Comparison of ENCODE assay signal across 8 mouse cellular contexts in genomic region chr11:76410826-76411225, GRCm38 (mm10). TPM values are rescaled to one million over a fixed set of nuclear protein-coding genes. Genes with fewer than 3 reads are reported as not detected.
DNase-seq lines count a peak whose midpoint lies in the region; ATAC-seq lines count a peak whose summit lies in the region.

No protein-coding gene starts in this region.

- no peak for ATAC-seq in forebrain, embryonic 14.5 days
- no peak for ATAC-seq in forebrain, embryonic 16.5 days

- peaks cover 28% of the 10 kb centered on the region for H3K36me3 ChIP-seq in forebrain, embryonic 14.5 days (ENCODE audit: control insufficient read depth, insufficient read depth, low read length)
- peaks cover 6% of the 10 kb centered on the region; the same call in 1 of the 2 replicates for H3K36me3 ChIP-seq in forebrain, embryonic 16.5 days (ENCODE audit: control insufficient read depth, insufficient read depth)

- no peak overlapping the region for H3K9ac ChIP-seq in forebrain, embryonic 14.5 days (ENCODE audit: low read length)
- no peak overlapping the region for H3K9ac ChIP-seq in forebrain, embryonic 16.5 days (replicated peaks; ENCODE audit: low read depth, low read length)

- intact Hi-C loops in heart, postnatal 25 days (cut with DNase I): loop anchor here (2.0 kb wide), 1 partner anchor 42 kb away; no protein-coding TSS in a partner anchor

- H3K9me3 ChIP-seq in forebrain, embryonic 14.5 days (replicated peaks; ENCODE audit: control insufficient read depth, low read length): no peaks in the 10 kb centered on the region
- H3K9me3 ChIP-seq in forebrain, embryonic 16.5 days (ENCODE audit: control insufficient read depth, low read length): no peaks in the 10 kb centered on the region

- no peak overlapping the region for H3K4me3 ChIP-seq in forebrain, embryonic 14.5 days (ENCODE audit: low read depth, low read length)
- H3K4me3 ChIP-seq in forebrain, embryonic 16.5 days (replicated peaks; ENCODE audit: low read length): no peak overlapping the region

- no peak overlapping the region for H3K4me2 ChIP-seq in forebrain, embryonic 14.5 days (ENCODE audit: low read length)
- no peak overlapping the region for H3K4me2 ChIP-seq in forebrain, embryonic 16.5 days (ENCODE audit: low read length)

- DNase-seq in forebrain, embryonic 14.5 days (ENCODE audit: low spot score): peak; percentile 76
- DNase-seq in ovary, postnatal 14 days (ENCODE audit: low spot score): peak; percentile 50
- DNase-seq in ovary, postnatal 10 days (ENCODE audit: low spot score): no peak
- DNase-seq in c-Kit-positive CD71-positive TER-119-negative erythroid progenitor cells, embryonic 14.5 days (ENCODE audit: low read depth): peak; percentile 55
- peak; percentile 14 for DNase-seq in heart, postnatal 25 days (ENCODE audit: low spot score)
- peak; percentile 73 for DNase-seq in lung, postnatal 14 days
- peak; percentile 82 for DNase-seq in testis, postnatal 10 days (ENCODE audit: low spot score)

- 0 out of 2 replicates have a peak, but pooled peaks cover 2% of the 10 kb centered on the region for H3K4me1 ChIP-seq in forebrain, embryonic 14.5 days (ENCODE audit: control insufficient read depth, insufficient read depth, low read length)
- H3K4me1 ChIP-seq in forebrain, embryonic 16.5 days (replicated peaks; ENCODE audit: control insufficient read depth, insufficient read depth, low read length): peaks cover 15% of the 10 kb centered on the region

- no peak overlapping the region for H3K27ac ChIP-seq in forebrain, embryonic 14.5 days (ENCODE audit: low read depth, low read length)
- H3K27ac ChIP-seq in forebrain, embryonic 16.5 days (ENCODE audit: low read length): no peak overlapping the region

- 67% methylated on average over 12 of the region's 12 CpGs for WGBS in forebrain, embryonic 14.5 days
- WGBS in forebrain, embryonic 16.5 days: 68% methylated on average over 12 of the region's 12 CpGs

- H3K27me3 ChIP-seq in forebrain, embryonic 14.5 days (replicated peaks; ENCODE audit: control insufficient read depth, insufficient read depth, low read length): no peaks in the 10 kb centered on the region
- H3K27me3 ChIP-seq in forebrain, embryonic 16.5 days (replicated peaks; ENCODE audit: control insufficient read depth, insufficient read depth, low read length): no peaks in the 10 kb centered on the region

RNA-seq across cellular contexts. Expression of gene Timm22, which starts 4.1 kb away (rescaled TPM):
- polyA plus RNA-seq in forebrain, embryonic 14.5 days (2014; fragmentation: Nextera tagmentation; extraction: Ambion mirVana): 125 TPM in 2 replicates
- polyA plus RNA-seq in forebrain, embryonic 16.5 days (2015; fragmentation: Nextera tagmentation; extraction: Ambion mirVana): 94.0 and 101 TPM in 2 replicates
- total RNA-seq in heart, postnatal 25 days (2021): 10 to 100 TPM; 51.1 to 57.1 TPM

RNA-seq across cellular contexts. Expression of gene Nxn, which starts 11.9 kb away (rescaled TPM):
- polyA plus RNA-seq in forebrain, embryonic 14.5 days (2014; fragmentation: Nextera tagmentation; extraction: Ambion mirVana): 19.3 and 21.2 TPM in 2 replicates
- polyA plus RNA-seq in forebrain, embryonic 16.5 days (2015; fragmentation: Nextera tagmentation; extraction: Ambion mirVana): 14.5 and 15.6 TPM in 2 replicates
- 10 to 100 TPM; 11.6 to 14.8 TPM for total RNA-seq in heart, postnatal 25 days (2021)
